Mouse (Mus musculus) brown adipose tissue, adult 24 weeks (tissue): ENCODE results near the gene Pbld1. TPM values are rescaled to one million over a fixed set of nuclear protein-coding genes. Genes with fewer than 3 reads are reported as not detected.

Experiments used
- H3K27ac ChIP-seq: fragments of 200-500 bp; replicated peaks from 2 replicates; pipeline ENCODE4 v1.5.1; 2012; ENCODE audit warnings: low read depth, mild to moderate bottlenecking, low read length
- H3K4me1 ChIP-seq: fragments of 200-500 bp; 2 replicates; pipeline ENCODE4 v1.6.1; 2012; ENCODE audit warnings: low read length, mixed read lengths; ENCODE audit not compliant: control insufficient read depth, insufficient read depth, insufficient read length
- H3K4me3 ChIP-seq: fragments of 200-500 bp; 2 replicates; pipeline ENCODE4 v1.5.1; 2012; ENCODE audit warnings: low read depth, mild to moderate bottlenecking, low read length, moderate library complexity; ENCODE audit not compliant: insufficient read depth
- polyA plus RNA-seq: library from polyadenylated mRNA; stranded (reverse); fragments of >200 nt; gene quantifications from 2 replicates; pipeline ENCODE4 v1.2.4, GENCODE M21; 2012; ENCODE audit not compliant: missing spikeins, insufficient read depth, insufficient read length

Gene Pbld1
- polyA plus RNA-seq, 1 experiment, result 5.3 TPM

- H3K4me1 ChIP-seq, result peaks cover 10% of the 10 kb centered on the region
- H3K4me3 ChIP-seq, result peak overlapping the region; percentile 12; the same call in 1 of the 2 replicates
- peak overlapping the region; percentile 60 for H3K27ac ChIP-seq
Measured at GRCm38 (mm10) chr10:63056966-63057750, 2.8 kb upstream of the Pbld1 start.

GRCm38 (mm10) chr10:63060406-63060805 lies 444 bp downstream of the Pbld1 start:
- Histone ChIP-seq H3K4me1 (peaks cover 13% of the 10 kb centered on the region), H3K4me3 (peak overlapping the region; percentile 52), H3K27ac (peak overlapping the region; percentile 84)

- peaks cover 13% of the 10 kb centered on the region for H3K4me1 ChIP-seq
- peak overlapping the region; percentile 52; the same call in 1 of the 2 replicates for H3K4me3 ChIP-seq
- no peak overlapping the region; the same call in 1 of the 2 replicates for H3K27ac ChIP-seq
Measured at GRCm38 (mm10) chr10:63061266-63061665, 1.3 kb downstream of the Pbld1 start.

GRCm38 (mm10) chr10:63062696-63063095 lies 2.7 kb downstream of the Pbld1 start:
- peaks cover 13% of the 10 kb centered on the region for H3K4me1 ChIP-seq
- no peak overlapping the region for H3K27ac ChIP-seq
- no peak overlapping the region for H3K4me3 ChIP-seq

GRCm38 (mm10) chr10:63063365-63063764 lies 3.4 kb downstream of the Pbld1 start:
- H3K27ac ChIP-seq, result no peak overlapping the region

GRCm38 (mm10) chr10:63064516-63064915 lies 4.6 kb downstream of the Pbld1 start:
- Histone ChIP-seq H3K27ac (no peak overlapping the region), H3K4me3 (no peak overlapping the region), H3K4me1 (peaks cover 13% of the 10 kb centered on the region)

More at GRCm38 (mm10) chr10:63063365-63063764, 3.4 kb downstream of the Pbld1 start:
- no peak overlapping the region for H3K4me3 ChIP-seq
- peaks cover 13% of the 10 kb centered on the region for H3K4me1 ChIP-seq

- H3K4me1 ChIP-seq, result peaks cover 9% of the 10 kb centered on the region
- H3K4me3 ChIP-seq, result no peak overlapping the region
- H3K27ac ChIP-seq, result no peak overlapping the region
Measured at GRCm38 (mm10) chr10:63065561-63065960, 5.6 kb downstream of the Pbld1 start.

- H3K4me3 ChIP-seq, result no peak overlapping the region
- no peak overlapping the region for H3K27ac ChIP-seq
- peaks cover 9% of the 10 kb centered on the region for H3K4me1 ChIP-seq
Measured at GRCm38 (mm10) chr10:63065988-63066387, 6.0 kb downstream of the Pbld1 start.

- H3K4me3 ChIP-seq, result no peak overlapping the region
- no peaks in the 10 kb centered on the region for H3K4me1 ChIP-seq
- H3K27ac ChIP-seq, result no peak overlapping the region
Measured at GRCm38 (mm10) chr10:63086304-63086703, 26.3 kb downstream of the Pbld1 start.

- H3K27ac ChIP-seq, result no peak overlapping the region
- H3K4me1 ChIP-seq, result no peaks in the 10 kb centered on the region
- H3K4me3 ChIP-seq, result peak overlapping the region; percentile 44; the same call in 1 of the 2 replicates
Measured at GRCm38 (mm10) chr10:63089103-63089757, 29.3 kb downstream of the Pbld1 start.

- no peaks in the 10 kb centered on the region for H3K4me1 ChIP-seq
- peak overlapping the region; percentile 44 for H3K4me3 ChIP-seq
- no peak overlapping the region for H3K27ac ChIP-seq
Measured at GRCm38 (mm10) chr10:63089758-63090571, 30.0 kb downstream of the Pbld1 start.

- Histone ChIP-seq H3K27ac (no peak overlapping the region), H3K4me3 (no peak overlapping the region), H3K4me1 (no peaks in the 10 kb centered on the region)
Measured at GRCm38 (mm10) chr10:63091915-63092314, 32.0 kb downstream of the Pbld1 start.

- no peaks in the 10 kb centered on the region for H3K4me1 ChIP-seq
- no peak overlapping the region for H3K4me3 ChIP-seq
- H3K27ac ChIP-seq, result no peak overlapping the region
Measured at GRCm38 (mm10) chr10:63092616-63093550, 32.9 kb downstream of the Pbld1 start.

GRCm38 (mm10) chr10:63096757-63097156 lies 36.8 kb downstream of the Pbld1 start:
- no peak overlapping the region for H3K4me3 ChIP-seq
- no peak overlapping the region for H3K27ac ChIP-seq
- no peaks in the 10 kb centered on the region for H3K4me1 ChIP-seq
